Mouse (Mus musculus) forebrain, embryonic 14.5 days (tissue): ENCODE results near the gene Parp8. TPM values are rescaled to one million over a fixed set of nuclear protein-coding genes. Genes with fewer than 3 reads are reported as not detected.

Experiments used
- polyA plus RNA-seq: library from polyadenylated mRNA; unstranded; fragments of >200 nt; fragmentation: Nextera tagmentation; extraction: Ambion mirVana; gene quantifications from 2 replicates; pipeline ENCODE4 v1.2.1, GENCODE M21; 2014

Gene Parp8
- polyA plus RNA-seq, 1 experiment from 2014 or later, result 16.0 TPM

Other genes starting within 250 kb of the Parp8 start
- 10.3 and 10.8 TPM in 2 replicates for gene Emb, start 183.0 kb upstream of the Parp8 start, polyA plus RNA-seq
- gene Gm17509, start 195.5 kb upstream of the Parp8 start, polyA plus RNA-seq, result 0.20 and 0.29 TPM in 2 replicates